27 mouse cellular contexts compared by ENCODE assay signal in the genomic region with DNA sequence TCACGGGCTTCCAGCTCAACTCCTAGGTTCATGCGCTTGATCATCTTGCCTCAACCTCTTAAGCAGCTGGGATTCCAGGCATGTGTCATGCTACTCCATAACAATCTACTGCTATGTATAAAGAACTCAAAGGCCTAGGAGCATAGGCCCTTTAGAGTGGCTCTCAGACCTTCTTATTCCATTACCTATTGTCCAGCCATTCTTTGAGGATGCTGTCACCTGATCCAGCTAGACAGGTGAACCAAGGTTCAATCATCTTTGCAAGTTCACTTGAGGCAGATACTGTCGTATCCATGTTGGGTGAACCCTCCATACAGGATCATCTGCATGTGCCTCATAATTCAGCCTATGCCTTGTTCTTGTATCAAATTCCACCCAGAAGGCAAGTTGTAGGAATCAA.
"Had no signal": no experiment of that assay in that cellular context is flagged by ENCODE, and none has a peak within 500 bp of the region (broad histone marks: within the 10 kb centered on the region; RNA-seq: fewer than 3 reads in every experiment).

No protein-coding gene starts in this region.

- H3K27ac ChIP-seq: limb, embryonic 10.5 days; limb, embryonic 12.5 days; limb, embryonic 13.5 days; limb, embryonic 15.5 days; liver, embryonic 12.5 days; liver, embryonic 13.5 days; liver, embryonic 14.5 days; liver, embryonic 15.5 days; lung, embryonic 15.5 days; macrophage; midbrain, embryonic 10.5 days; midbrain, embryonic 12.5 days; midbrain, embryonic 13.5 days; midbrain, embryonic 15.5 days had no signal

- DNase-seq: left cerebral cortex, postnatal 4 days; liver; liver, embryonic 13.5 days; liver, postnatal 0 days; lung, adult 18-20 months; lung, adult 2 months; lung, embryonic 14.5 days; lung, postnatal 10 days; lung, postnatal 14 days; lung, postnatal 36 days; lung, postnatal 4 days; midbrain, embryonic 14.5 days had no signal

- H3K27me3 ChIP-seq: limb, embryonic 13.5 days; limb, embryonic 15.5 days; liver, embryonic 12.5 days; liver, embryonic 13.5 days; liver, embryonic 15.5 days; lung, embryonic 15.5 days; midbrain, embryonic 12.5 days; midbrain, embryonic 13.5 days; midbrain, embryonic 15.5 days had no signal

- H3K4me3 ChIP-seq: limb, embryonic 10.5 days; limb, embryonic 12.5 days; limb, embryonic 13.5 days; limb, embryonic 15.5 days; liver, embryonic 12.5 days; liver, embryonic 13.5 days; liver, embryonic 15.5 days; lung, embryonic 15.5 days; megakaryocyte, embryonic 14.5 days; midbrain, embryonic 10.5 days; midbrain, embryonic 12.5 days; midbrain, embryonic 13.5 days; midbrain, embryonic 15.5 days; myocyte had no signal

- H3K9me3 ChIP-seq: limb, embryonic 10.5 days; limb, embryonic 12.5 days; limb, embryonic 13.5 days; limb, embryonic 15.5 days; liver, embryonic 12.5 days; liver, embryonic 13.5 days; liver, embryonic 15.5 days; lung, embryonic 15.5 days; megakaryocyte, embryonic 14.5 days; midbrain, embryonic 10.5 days; midbrain, embryonic 12.5 days; midbrain, embryonic 13.5 days; midbrain, embryonic 15.5 days had no signal

- H3K36me3 ChIP-seq: limb, embryonic 10.5 days; limb, embryonic 12.5 days; limb, embryonic 13.5 days; limb, embryonic 15.5 days; liver, embryonic 12.5 days; liver, embryonic 13.5 days; liver, embryonic 15.5 days; lung, embryonic 15.5 days; midbrain, embryonic 10.5 days; midbrain, embryonic 12.5 days; midbrain, embryonic 13.5 days; midbrain, embryonic 15.5 days had no signal

- H3K4me1 ChIP-seq: limb, embryonic 10.5 days; limb, embryonic 12.5 days; liver, embryonic 12.5 days; liver, embryonic 13.5 days; liver, embryonic 15.5 days; lung, embryonic 15.5 days; megakaryocyte, embryonic 14.5 days; midbrain, embryonic 10.5 days; midbrain, embryonic 12.5 days; midbrain, embryonic 13.5 days; midbrain, embryonic 15.5 days had no signal
